Mouse (Mus musculus) myocyte (in vitro differentiated cells): Measurements from ENCODE around the gene Ranbp6.

Experiments used
- CEBPB ChIP-seq: IDR thresholded peaks from 2 replicates; pipeline ENCODE4 v1.6.1; 2011; ENCODE audit warnings: mild to moderate bottlenecking, moderate library complexity; ENCODE audit not compliant: poor library complexity, insufficient read depth, severe bottlenecking
- E2F4 ChIP-seq: IDR thresholded peaks from one replicate; pipeline ENCODE4 v1.6.1; 2011; ENCODE audit warnings: mild to moderate bottlenecking, control low read depth, moderate library complexity; ENCODE audit not compliant: insufficient read depth
- MAX ChIP-seq: IDR thresholded peaks from one replicate; pipeline ENCODE4 v1.6.1; 2011; ENCODE audit warnings: low read depth, mild to moderate bottlenecking, control low read depth
- MYOD1 ChIP-seq, 3 experiments: IDR thresholded peaks; one replicate each; pipeline ENCODE4 v1.6.1; 2011; ENCODE audit warnings: control low read depth in 2 of 3, low read depth in 2 of 3, mild to moderate bottlenecking in 2 of 3, moderate library complexity in 1 of 3; ENCODE audit not compliant: insufficient read length in 2 of 3, control insufficient read depth in 1 of 3
- MYOG ChIP-seq, 3 experiments: IDR thresholded peaks; one replicate each; pipeline ENCODE4 v1.6.1; 2011; ENCODE audit warnings: control low read depth in 2 of 3, low read depth in 2 of 3, mild to moderate bottlenecking in 2 of 3; ENCODE audit not compliant: insufficient read length in 2 of 3, control insufficient read depth in 1 of 3, insufficient read depth in 1 of 3
- POLR2A ChIP-seq: IDR thresholded peaks from one replicate; pipeline ENCODE4 v1.6.1; 2011; ENCODE audit warnings: low read depth, mild to moderate bottlenecking, control low read depth, moderate library complexity; ENCODE audit not compliant: insufficient read length
- POLR2AphosphoS2 ChIP-seq: IDR thresholded peaks from one replicate; pipeline ENCODE4 v1.6.1; 2011; ENCODE audit warnings: low read depth, control low read depth; ENCODE audit not compliant: insufficient read length
- REST ChIP-seq: IDR thresholded peaks from one replicate; pipeline ENCODE4 v1.6.1; 2011; ENCODE audit warnings: mild to moderate bottlenecking, control low read depth, moderate library complexity; ENCODE audit not compliant: insufficient read depth, insufficient read length
- SRF ChIP-seq: IDR thresholded peaks from one replicate; pipeline ENCODE4 v1.6.1; 2011; ENCODE audit warnings: low read depth; ENCODE audit not compliant: control insufficient read depth, insufficient read length
- TCF12 ChIP-seq: IDR thresholded peaks from one replicate; pipeline ENCODE4 v1.6.1; 2011; ENCODE audit warnings: mild to moderate bottlenecking, control low read depth; ENCODE audit not compliant: poor library complexity, insufficient read depth, severe bottlenecking
- TCF3 ChIP-seq: IDR thresholded peaks from one replicate; pipeline ENCODE4 v1.6.1; 2011; ENCODE audit warnings: low read depth, control low read depth; ENCODE audit not compliant: insufficient read length
- USF1 ChIP-seq: IDR thresholded peaks from one replicate; pipeline ENCODE4 v1.6.1; 2011; ENCODE audit warnings: low read depth, mild to moderate bottlenecking, control low read depth, moderate library complexity

DNA sequence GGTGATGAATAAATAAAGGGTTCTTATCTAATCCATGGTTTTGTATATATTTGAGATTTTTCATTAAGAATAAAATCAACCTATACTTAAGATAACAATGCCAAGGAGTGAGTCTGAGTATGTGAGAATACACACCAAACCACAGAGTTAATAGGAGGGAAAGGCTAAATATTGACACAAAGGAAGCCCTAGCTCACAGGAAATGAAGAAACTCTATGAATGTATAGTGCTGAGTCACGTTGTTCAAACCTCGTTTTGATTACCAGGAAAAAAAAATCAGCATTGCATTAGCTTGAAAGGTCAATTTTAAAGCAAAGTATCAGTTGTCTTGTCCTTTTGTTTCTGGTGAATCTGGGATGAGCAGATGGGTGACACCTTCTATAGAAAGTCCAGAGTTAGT, 12.2 kb upstream of the Ranbp6 start:
- TF ChIP-seq E2F4 (no peak), USF1 (no peak), CEBPB (no peak), POLR2A (no peak), REST (no peak), TCF12 (no peak), MAX (no peak), POLR2AphosphoS2 (no peak), SRF (no peak), TCF3 (no peak), MYOG (IDR thresholded peaks at IDR 0.05; ENCODE audit: control insufficient read depth in 1 of 3, insufficient read depth in 1 of 3, insufficient read length in 2 of 3, low read depth in 2 of 3) (no peak), MYOD1 (IDR thresholded peaks at IDR 0.05; ENCODE audit: control insufficient read depth in 1 of 3, insufficient read length in 2 of 3, low read depth in 2 of 3) (no peak)
